Mouse (Mus musculus): ENCODE measurements around the gene Nos1ap.
A peak's percentile ranks its signal among the peaks of the same experiment; 100 is the strongest.

Nos1ap gene

GRCm38 (mm10) chr1:170299496-170299895 is 290.2 kb downstream of the Nos1ap start:
- DNase-seq (ENCODE audit: low spot score in 2 of 2), result no peak

- no peak for DNase-seq (ENCODE audit: low spot score in 2 of 2)
Measured at GRCm38 (mm10) chr1:170294786-170295570, 294.7 kb downstream of the Nos1ap start.

- no peak for DNase-seq (ENCODE audit: low spot score in 2 of 2)
Measured at GRCm38 (mm10) chr1:170293257-170293656, 296.4 kb downstream of the Nos1ap start.

- DNase-seq (ENCODE audit: low spot score in 2 of 2), result no peak
Measured at GRCm38 (mm10) chr1:170292239-170292951, 297.3 kb downstream of the Nos1ap start.

GRCm38 (mm10) chr1:170282415-170283129 is 307.1 kb downstream of the Nos1ap start:
- DNase-seq (ENCODE audit: low spot score in 2 of 2), result no peak

GRCm38 (mm10) chr1:170277016-170277415 is 312.6 kb downstream of the Nos1ap start, which contains the start of gene Sh2d1b1:
Gene Sh2d1b1, plus strand, starts transcription at chr1:170277320.
- DNase-seq (ENCODE audit: low spot score in 2 of 2), result no peak

- no peak for DNase-seq (ENCODE audit: low spot score in 2 of 2)
Measured at GRCm38 (mm10) chr1:170273252-170273651, 316.4 kb downstream of the Nos1ap start.

- no peak for DNase-seq (ENCODE audit: low spot score in 2 of 2)
Measured at GRCm38 (mm10) chr1:170270696-170271095, 319.0 kb downstream of the Nos1ap start.

- DNase-seq (ENCODE audit: low spot score in 2 of 2), result no peak
Measured at GRCm38 (mm10) chr1:170270281-170270680, 319.4 kb downstream of the Nos1ap start.

GRCm38 (mm10) chr1:170255560-170255910 is 334.1 kb downstream of the Nos1ap start:
- DNase-seq (ENCODE audit: low spot score in 2 of 2), result peak; percentile 68 to 82

GRCm38 (mm10) chr1:170254893-170255559 is 334.6 kb downstream of the Nos1ap start:
- peak in 1 of 2 experiments; percentile 67 for DNase-seq (ENCODE audit: low spot score in 2 of 2)
